In the genomic region with DNA sequence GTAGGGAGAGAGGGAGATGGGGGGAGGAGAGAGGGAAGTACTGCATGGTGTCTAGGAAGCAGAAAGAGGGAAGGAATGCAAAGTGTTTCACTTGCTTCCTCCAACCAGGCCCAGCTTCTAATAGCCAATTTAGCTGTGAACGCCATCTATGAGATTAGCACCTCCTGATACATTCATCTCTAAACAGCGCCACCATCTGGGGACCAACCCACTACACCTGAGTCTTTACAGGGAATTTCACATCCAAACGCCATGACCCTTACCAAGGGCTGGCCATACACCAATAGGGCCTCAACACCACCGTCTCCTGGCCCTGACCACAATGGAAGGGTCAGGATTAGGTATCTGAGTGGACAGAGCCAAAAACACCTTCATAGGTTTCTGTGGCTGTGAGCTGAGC, we compare ENCODE assay signal across 27 mouse cellular contexts. TPM values are rescaled to one million over a fixed set of nuclear protein-coding genes. Genes with fewer than 3 reads are reported as not detected.
DNase-seq lines count a peak whose midpoint lies in the region; ATAC-seq and TF ChIP-seq lines count a peak whose summit lies in the region.
"Had no signal": no experiment of that assay in that cellular context is flagged by ENCODE, and none has a peak within 500 bp of the region (broad histone marks: within the 10 kb centered on the region; RNA-seq: fewer than 3 reads in every experiment).

No protein-coding gene starts in this region.

- no peaks in the 10 kb centered on the region for H3K27me3 ChIP-seq in lung, postnatal 0 days (replicated peaks; ENCODE audit: insufficient read depth, low read length)
- H3K27me3 ChIP-seq in kidney, adult 2 months (replicated peaks; ENCODE audit: control insufficient read depth, insufficient read depth, low read length) = no peaks in the 10 kb centered on the region
- H3K27me3 ChIP-seq: embryonic facial prominence, embryonic 12.5 days; forebrain, embryonic 12.5 days; limb, embryonic 15.5 days; neural tube, embryonic 13.5 days had no signal

- ATAC-seq in lung, postnatal 0 days = no peak
- no peak for ATAC-seq in erythroblast, adult 5-6 weeks (replicated peaks; ENCODE audit: low FRiP score, poor library complexity, severe bottlenecking)
- ATAC-seq: inflammation-experienced regulatory T-cells, adult 6 months had no signal

- no peaks in the 10 kb centered on the region; a peak in 1 of 4 replicates for H3K4me1 ChIP-seq in ES-E14 (ENCODE audit: control insufficient read depth in 2 of 2, insufficient read depth in 2 of 2, low read length in 2 of 2, poor library complexity in 1 of 2)
- H3K4me1 ChIP-seq in lung, postnatal 0 days (ENCODE audit: insufficient read depth, low read depth, low read length) = no peaks in the 10 kb centered on the region
- no peaks in the 10 kb centered on the region for H3K4me1 ChIP-seq in kidney, adult 2 months (ENCODE audit: control insufficient read depth, insufficient read depth, low read length)
- H3K4me1 ChIP-seq: embryonic facial prominence, embryonic 12.5 days; forebrain, embryonic 12.5 days; limb, embryonic 15.5 days; neural tube, embryonic 13.5 days had no signal

- TF ChIP-seq POLR2A in kidney, adult 2 months (IDR thresholded peaks at IDR 0.05; ENCODE audit: low read depth, low read length) = no peak

- no peak overlapping the region for H3K27ac ChIP-seq in ES-E14 (ENCODE audit: insufficient read depth, low read depth, low read length, poor library complexity, severe bottlenecking)
- no peak overlapping the region for H3K27ac ChIP-seq in lung, postnatal 0 days (ENCODE audit: low read length)
- H3K27ac ChIP-seq in kidney, adult 2 months (ENCODE audit: insufficient read depth, low read depth, low read length) = no peak overlapping the region
- H3K27ac ChIP-seq: embryonic facial prominence, embryonic 12.5 days; forebrain, embryonic 12.5 days; hindbrain, embryonic 14.5 days; left cerebral cortex, adult 2 months; limb, embryonic 15.5 days; liver, embryonic 14.5 days; neural tube, embryonic 13.5 days had no signal

- H3K4me2 ChIP-seq in lung, postnatal 0 days (replicated peaks; ENCODE audit: low read depth, low read length) = no peak overlapping the region
- H3K4me2 ChIP-seq: embryonic facial prominence, embryonic 12.5 days; forebrain, embryonic 12.5 days; hindbrain, embryonic 14.5 days; limb, embryonic 15.5 days; neural tube, embryonic 13.5 days had no signal

- no peak overlapping the region for H3K9ac ChIP-seq in ES-E14 (ENCODE audit: insufficient read depth, low read depth, low read length, poor library complexity, severe bottlenecking)
- H3K9ac ChIP-seq in lung, postnatal 0 days (replicated peaks; ENCODE audit: low read depth) = no peak overlapping the region
- H3K9ac ChIP-seq: embryonic facial prominence, embryonic 12.5 days; forebrain, embryonic 12.5 days; hindbrain, embryonic 14.5 days; limb, embryonic 15.5 days; liver, embryonic 14.5 days; neural tube, embryonic 13.5 days had no signal

- WGBS in lung, postnatal 0 days = 67% methylated on average over 4 of the region's 4 CpGs
- WGBS in kidney, adult 2 months = 84% methylated on average over 4 of the region's 4 CpGs

- in situ Hi-C loops in ES-E14 (cut with MboI; ENCODE audit: low sequenced_read_pairs in 2 of 2, unreplicated experiment in 2 of 2) = no loop called here

- no peaks in the 10 kb centered on the region for H3K36me3 ChIP-seq in ES-E14 (ENCODE audit: control insufficient read depth, insufficient read depth, low read length, poor library complexity, severe bottlenecking)
- no peaks in the 10 kb centered on the region for H3K36me3 ChIP-seq in lung, postnatal 0 days (ENCODE audit: insufficient read depth, low read length)
- no peaks in the 10 kb centered on the region for H3K36me3 ChIP-seq in kidney, adult 2 months (ENCODE audit: control insufficient read depth, insufficient read depth, low read length)

- TF ChIP-seq EP300 in lung, postnatal 0 days (IDR thresholded peaks at IDR 0.05) = no peak

- H3K9me3 ChIP-seq in ES-E14 (ENCODE audit: control insufficient read depth, insufficient read depth, low read depth, low read length) = no peaks in the 10 kb centered on the region
- H3K9me3 ChIP-seq in lung, postnatal 0 days (ENCODE audit: low read length) = no peaks in the 10 kb centered on the region
- H3K9me3 ChIP-seq: embryonic facial prominence, embryonic 12.5 days; forebrain, embryonic 12.5 days; limb, embryonic 15.5 days had no signal

- TF ChIP-seq CTCF in lung, postnatal 0 days (IDR thresholded peaks at IDR 0.05) = peak; percentile 49
- TF ChIP-seq CTCF in kidney, adult 2 months (conservative IDR thresholded peaks at IDR 0.05; ENCODE audit: insufficient read depth, insufficient read length, low read depth, low read length) = no peak

- DNase-seq in thymus, postnatal 4 days = peak; percentile 27
- DNase-seq in thymus, postnatal 36 days = no peak
- peak; percentile 33 for DNase-seq in ES-E14 (ENCODE audit: low read depth, low spot score)
- DNase-seq in lung, postnatal 0 days (ENCODE audit: low spot score) = no peak
- DNase-seq in frontal cortex, postnatal 14 days (ENCODE audit: low spot score in 2 of 2) = no peak
- DNase-seq in kidney, adult 2 months = no peak
- DNase-seq: cerebellum, adult 18-20 months; cerebellum, postnatal 14 days; kidney, adult 9 months; kidney, postnatal 36 days; retina, postnatal 1 day; right cerebral cortex, postnatal 25 days; thymus, postnatal 14 days had no signal

- no peak overlapping the region for H3K4me3 ChIP-seq in ES-E14 (ENCODE audit: insufficient read depth in 1 of 2, low read depth in 1 of 2, low read length in 2 of 2, poor library complexity in 1 of 2, severe bottlenecking in 1 of 2)
- no peak overlapping the region for H3K4me3 ChIP-seq in lung, postnatal 0 days (ENCODE audit: low read depth, low read length)
- no peak overlapping the region for H3K4me3 ChIP-seq in kidney, adult 2 months (ENCODE audit: insufficient read depth, low read depth, low read length)
- H3K4me3 ChIP-seq: embryonic facial prominence, embryonic 12.5 days; erythroblast, embryonic 14.5 days; forebrain, embryonic 12.5 days; left cerebral cortex, adult 2 months; limb, embryonic 15.5 days; myocyte; neural tube, embryonic 13.5 days had no signal

TF ChIP-seq in ES-E14, 5 proteins besides CTCF, POLR2A, EP300 and RAD21:
- TF ChIP-seq CHD2 (IDR thresholded peaks at IDR 0.05; ENCODE audit: low read depth, low read length) = no peak
- TF ChIP-seq MAFK (IDR thresholded peaks at IDR 0.05; ENCODE audit: insufficient read depth, low read depth, low read length) = no peak
- TF ChIP-seq HCFC1 (IDR thresholded peaks at IDR 0.05; ENCODE audit: borderline replicate concordance, insufficient read depth, low read length) = no peak
- TF ChIP-seq ZC3H11A (IDR thresholded peaks at IDR 0.05; ENCODE audit: borderline replicate concordance, low read depth, low read length) = no peak
- no peak for TF ChIP-seq ZNF384 (IDR thresholded peaks at IDR 0.05; ENCODE audit: low read depth, low read length)

RNA-seq across cellular contexts. Expression of a gene that starts 20.7 kb away (rescaled TPM):
- 56.1 and 63.7 TPM in 2 replicates for total RNA-seq in ES-E14 (2012; rRNA removed)
- polyA plus RNA-seq in lung, postnatal 0 days (2015; fragmentation: Nextera tagmentation; extraction: Ambion mirVana) = 68.5 and 88.6 TPM in 2 replicates
- total RNA-seq in erythroblast, adult 5-6 weeks (2015; ENCODE audit: low replicate concordance) = 8.5 and 8.6 TPM in 2 replicates
- 2.2 and 5.3 TPM in 2 replicates for total RNA-seq in erythroblast, adult 5-6 weeks (2017; ENCODE audit: low replicate concordance)
- polyA plus RNA-seq in kidney, adult 2 months (2012; rRNA removed) = 75.9 and 82.6 TPM in 2 replicates

RNA-seq across cellular contexts. Expression of a gene that starts 30.7 kb away (rescaled TPM):
- total RNA-seq in ES-E14 (2012; rRNA removed) = 2.7 and 2.9 TPM in 2 replicates
- 2.0 and 2.4 TPM in 2 replicates for polyA plus RNA-seq in lung, postnatal 0 days (2015; fragmentation: Nextera tagmentation; extraction: Ambion mirVana)
- total RNA-seq in erythroblast, adult 5-6 weeks (2015; ENCODE audit: low replicate concordance) = not detected in 2 replicates
- total RNA-seq in erythroblast, adult 5-6 weeks (2017; ENCODE audit: low replicate concordance) = 0.14 TPM in 1 of 2 replicates, not detected in the other
- 0.77 and 0.83 TPM in 2 replicates for polyA plus RNA-seq in kidney, adult 2 months (2012; rRNA removed)
- total RNA-seq: megakaryocyte-erythroid progenitor cell, adult 5-6 weeks had no signal
- polyA plus RNA-seq: erythroblast, embryonic 14.5 days; inflammation-experienced regulatory T-cells, adult 6 months had no signal

RNA-seq across cellular contexts. Expression of a gene that starts 43.2 kb away (rescaled TPM):
- 0.80 and 0.90 TPM in 2 replicates for total RNA-seq in ES-E14 (2012; rRNA removed)
- 0.19 and 0.20 TPM in 2 replicates for polyA plus RNA-seq in lung, postnatal 0 days (2015; fragmentation: Nextera tagmentation; extraction: Ambion mirVana)
- not detected in 2 replicates for total RNA-seq in erythroblast, adult 5-6 weeks (2015; ENCODE audit: low replicate concordance)
- not detected in 2 replicates for total RNA-seq in erythroblast, adult 5-6 weeks (2017; ENCODE audit: low replicate concordance)
- 0.83 and 1.1 TPM in 2 replicates for polyA plus RNA-seq in kidney, adult 2 months (2012; rRNA removed)
- total RNA-seq: gastrocnemius, adult 18-20 months; megakaryocyte-erythroid progenitor cell, adult 5-6 weeks had no signal
- polyA plus RNA-seq: erythroblast, embryonic 14.5 days; inflammation-experienced regulatory T-cells, adult 6 months; liver, embryonic 14.5 days; myocyte; spleen, adult 2 months had no signal

Comparison
In these comparisons a context has a peak if more than half of its experiments do, and no peak if none do; other contexts are left out.
1. DNase-seq: peak in thymus, postnatal 4 days (single experiment) and ES-E14 (single experiment); none in thymus, postnatal 36 days (0 of 2), lung, postnatal 0 days (single experiment), frontal cortex, postnatal 14 days (0 of 2) and kidney, adult 2 months (single experiment).